Mouse (Mus musculus) thymus, adult 2 months (tissue): ENCODE results near the gene Brd3os. TPM values are rescaled to one million over a fixed set of nuclear protein-coding genes. Genes with fewer than 3 reads are reported as not detected.

ENCODE experiments used
- DNase-seq: peaks from one replicate; pipeline ENCODE4 v3.0.0; 2021
- H3K27ac ChIP-seq: fragments of 200-500 bp; 2 replicates; pipeline ENCODE4 v1.5.1; 2012; ENCODE audit warnings: low read length, control low read depth; ENCODE audit not compliant: control insufficient read depth, insufficient read depth
- H3K27me3 ChIP-seq: fragments of 200-500 bp; 2 replicates; pipeline ENCODE4 v1.6.1; 2012; ENCODE audit warnings: mild to moderate bottlenecking, low read length, moderate library complexity, mixed read lengths; ENCODE audit not compliant: control insufficient read depth, insufficient read depth
- H3K36me3 ChIP-seq: fragments of 200-500 bp; 2 replicates; pipeline ENCODE4 v1.6.1; 2012; ENCODE audit warnings: mild to moderate bottlenecking, low read length, moderate library complexity; ENCODE audit not compliant: control insufficient read depth, insufficient read depth
- H3K4me1 ChIP-seq: fragments of 200-500 bp; replicated peaks from 2 replicates; pipeline ENCODE4 v1.6.1; 2012; ENCODE audit warnings: low read length; ENCODE audit not compliant: control insufficient read depth, insufficient read depth
- H3K4me3 ChIP-seq: fragments of 200-500 bp; 2 replicates; pipeline ENCODE4 v1.5.1; 2012; ENCODE audit warnings: mild to moderate bottlenecking, low read length, control low read depth, moderate library complexity; ENCODE audit not compliant: control insufficient read depth, insufficient read depth
- CTCF ChIP-seq: fragments of 200-500 bp; IDR thresholded peaks from 2 replicates; pipeline ENCODE4 v1.5.1; 2012; ENCODE audit warnings: mild to moderate bottlenecking, control low read depth, low read length, moderate library complexity, borderline replicate concordance; ENCODE audit not compliant: control insufficient read depth, poor library complexity, insufficient read depth; ENCODE audit errors: extremely low read depth
- POLR2A ChIP-seq: fragments of 200-500 bp; IDR thresholded peaks from 2 replicates; pipeline ENCODE4 v1.6.1; 2012; ENCODE audit warnings: mild to moderate bottlenecking, low read length, control low read depth, moderate library complexity; ENCODE audit not compliant: control insufficient read depth, poor library complexity, insufficient read depth; ENCODE audit errors: extremely low read depth
- WGBS: fragments of 180-500 bp; shearing (Covaris S2); methylation state at CpG from one replicate; pipeline ENCODE4 v1.1.7; 2018; 5-methylcytosine and 5-hydroxymethylcytosine counted together
- polyA plus RNA-seq: library from polyadenylated mRNA; depleted of rRNA; stranded (reverse); fragments of >200 nt; gene quantifications from 2 replicates; pipeline ENCODE4 v1.2.3, GENCODE M21; 2012

Brd3os gene
- polyA plus RNA-seq, 1 experiment = 1.9 TPM

DNA sequence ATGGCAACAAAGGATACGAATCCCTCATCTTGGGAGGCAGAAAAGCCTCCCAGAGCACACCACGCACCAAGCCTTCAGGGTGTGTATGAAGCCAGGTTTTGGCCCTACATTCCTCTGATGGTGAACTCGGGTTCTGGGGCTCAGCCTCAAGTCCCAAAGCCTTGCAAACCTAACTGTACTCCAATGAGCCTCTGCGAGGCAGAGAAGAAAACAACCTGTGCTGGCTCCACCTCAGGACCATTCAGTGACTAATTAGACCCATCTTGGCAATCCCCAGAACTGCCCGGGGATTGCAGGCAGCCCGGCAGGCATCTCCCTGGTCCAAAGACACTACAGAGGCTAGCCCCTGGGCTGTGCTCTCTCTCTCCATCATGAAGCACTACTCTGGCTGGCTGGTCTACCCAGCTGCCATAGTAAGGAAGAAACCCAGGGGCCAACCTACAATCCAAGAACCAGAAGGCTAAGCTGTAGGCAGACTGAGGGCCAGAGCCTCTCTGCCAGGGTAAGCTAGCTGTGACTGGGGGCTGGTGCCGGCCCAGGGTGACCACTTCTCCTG is 29.8 kb upstream of the Brd3os start:
- 65% methylated on average over 7 of the region's 7 CpGs for WGBS
- no peak for DNase-seq
- Histone ChIP-seq H3K4me3 (no peak overlapping the region), H3K27me3 (no peaks in the 10 kb centered on the region), H3K4me1 (peaks cover 53% of the 10 kb centered on the region), H3K36me3 (no peaks in the 10 kb centered on the region), H3K27ac (peak overlapping the region; percentile 19; the same call in 1 of the 2 replicates)
- TF ChIP-seq CTCF (no peak), POLR2A (no peak)

DNA sequence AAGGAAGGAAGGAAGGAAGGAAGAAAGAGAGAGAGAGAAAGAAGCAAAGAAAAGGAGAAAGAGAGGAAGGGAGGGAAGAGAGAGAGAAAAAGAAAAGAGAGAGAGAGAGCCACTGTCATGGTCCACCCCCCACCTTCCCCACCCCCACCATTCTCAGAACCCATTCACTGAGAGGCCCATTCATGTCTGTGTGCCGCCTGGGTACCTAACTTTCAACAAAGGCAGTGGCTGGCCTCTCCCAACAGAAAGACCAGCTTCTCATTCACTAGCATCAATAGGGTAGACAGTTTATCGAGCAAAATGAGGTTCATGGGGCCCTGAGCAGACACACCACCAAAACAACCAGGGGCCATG is 28.6 kb upstream of the Brd3os start:
- no peak for DNase-seq
- WGBS = 84% methylated on average over 2 of the region's 2 CpGs
- Histone ChIP-seq H3K36me3 (no peaks in the 10 kb centered on the region), H3K4me1 (peaks cover 53% of the 10 kb centered on the region), H3K4me3 (no peak overlapping the region), H3K27me3 (no peaks in the 10 kb centered on the region), H3K27ac (no peak overlapping the region)
- TF ChIP-seq POLR2A (no peak), CTCF (no peak)

DNA sequence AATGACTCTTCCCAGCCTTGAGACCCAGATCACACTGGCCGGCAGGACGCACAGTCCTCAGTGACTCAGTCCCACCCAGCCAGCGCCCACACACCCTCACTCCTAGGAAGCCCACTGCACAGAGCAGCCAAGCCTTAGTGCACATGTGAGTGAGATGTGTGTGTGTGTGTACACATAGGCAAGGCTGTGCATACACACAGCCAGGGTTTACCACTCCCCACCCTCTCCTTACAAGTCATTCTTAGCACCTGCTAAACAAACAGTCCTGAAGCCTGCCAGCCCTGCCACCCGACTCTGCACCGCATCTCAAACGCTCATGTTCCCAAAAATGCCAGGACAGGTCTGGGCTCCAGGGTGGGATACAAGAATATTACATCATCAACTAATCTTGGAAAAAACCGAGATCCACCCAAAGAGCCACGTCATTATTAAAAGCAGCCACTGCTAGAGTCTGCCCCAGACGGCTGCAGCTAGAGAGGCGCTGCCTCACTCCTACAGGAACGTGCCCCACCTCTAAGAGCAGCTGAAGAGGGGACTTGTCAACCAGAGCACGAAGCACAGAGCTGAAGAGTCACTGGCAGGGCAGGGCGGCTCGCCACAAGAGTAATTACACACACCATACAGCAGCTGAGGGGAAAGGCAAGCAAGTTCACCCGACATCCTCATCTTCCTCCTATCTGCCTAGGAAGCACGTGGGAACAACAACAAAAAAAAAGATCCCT is 28.0 kb upstream of the Brd3os start:
- no peak for DNase-seq

DNA sequence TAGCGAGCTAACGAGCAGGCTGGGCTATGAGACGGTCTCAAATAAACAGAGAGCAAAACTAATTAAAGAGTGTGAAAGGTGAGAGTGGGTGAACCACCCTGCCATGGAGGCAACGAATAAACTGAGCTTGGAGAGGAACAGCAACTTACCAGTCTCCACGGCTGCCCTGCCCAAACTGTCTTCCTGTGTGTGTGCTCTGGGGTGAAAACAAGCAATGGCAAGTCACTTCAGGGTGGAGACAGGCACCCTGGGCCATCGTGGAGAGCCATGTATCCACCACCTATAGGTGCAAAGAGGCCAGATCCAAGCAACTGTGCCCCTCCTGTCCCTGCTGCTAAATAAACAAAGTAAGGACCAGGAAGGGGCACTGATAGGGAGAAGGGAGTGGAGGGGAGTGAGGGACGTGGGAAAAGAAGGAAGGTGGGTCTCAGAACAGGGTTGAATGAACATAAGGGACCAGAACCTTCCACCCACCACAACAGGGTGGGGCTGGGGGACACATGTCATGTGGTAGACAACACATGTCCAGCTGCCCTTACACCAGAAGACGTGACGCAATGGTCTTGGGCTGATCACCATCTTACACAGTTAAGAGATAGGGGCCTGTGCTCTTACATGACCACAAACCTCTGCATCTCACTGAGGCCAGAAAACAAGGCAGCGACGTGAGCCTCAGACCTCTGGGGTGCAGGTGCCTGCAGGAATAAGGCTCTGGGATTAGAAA is 26.9 kb upstream of the Brd3os start:
- 63% methylated on average over 11 of the region's 11 CpGs for WGBS
- no peak for DNase-seq

More for the DNA sequence above, 28.0 kb upstream of the Brd3os start:
- peaks cover 59% of the 10 kb centered on the region for H3K4me1 ChIP-seq
- no peaks in the 10 kb centered on the region for H3K27me3 ChIP-seq
- H3K27ac ChIP-seq = no peak overlapping the region
- WGBS = 44% methylated on average over 16 of the region's 16 CpGs
- no peak for TF ChIP-seq CTCF
- TF ChIP-seq POLR2A = no peak
- H3K36me3 ChIP-seq = no peaks in the 10 kb centered on the region
- no peak overlapping the region for H3K4me3 ChIP-seq

DNA sequence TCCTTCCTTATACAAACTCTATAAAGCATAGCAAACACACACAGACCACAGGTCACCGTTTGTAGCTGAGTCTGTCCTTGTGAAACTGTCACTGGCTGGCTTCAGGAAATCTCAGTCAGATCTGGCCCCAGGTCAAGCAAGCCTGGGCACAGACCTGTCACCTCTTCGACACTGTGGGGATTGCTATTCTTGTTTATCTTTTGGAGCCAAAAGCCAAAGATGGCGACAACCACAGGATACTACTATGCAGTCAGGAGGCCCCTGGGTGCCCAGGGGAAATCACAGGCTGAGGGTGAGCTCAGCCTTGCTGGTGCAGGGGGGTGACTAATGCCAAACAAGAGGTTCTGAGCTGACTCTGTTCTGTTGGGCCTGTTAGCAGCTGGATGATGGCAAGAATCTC is 25.7 kb upstream of the Brd3os start:
- WGBS = 46% methylated on average over 3 of the region's 3 CpGs
- Histone ChIP-seq H3K27ac (no peak overlapping the region; the same call in 1 of the 2 replicates), H3K4me1 (peaks cover 64% of the 10 kb centered on the region), H3K27me3 (no peaks in the 10 kb centered on the region), H3K36me3 (no peaks in the 10 kb centered on the region), H3K4me3 (no peak overlapping the region)
- TF ChIP-seq POLR2A (no peak), CTCF (no peak)
- no peak for DNase-seq

More for the DNA sequence above, 26.9 kb upstream of the Brd3os start:
- Histone ChIP-seq H3K4me1 (peaks cover 65% of the 10 kb centered on the region), H3K4me3 (no peak overlapping the region), H3K27ac (no peak overlapping the region), H3K27me3 (no peaks in the 10 kb centered on the region), H3K36me3 (no peaks in the 10 kb centered on the region)
- TF ChIP-seq POLR2A (0 out of 2 replicates have a peak, but pooled peaks have one; percentile 24), CTCF (no peak)

DNA sequence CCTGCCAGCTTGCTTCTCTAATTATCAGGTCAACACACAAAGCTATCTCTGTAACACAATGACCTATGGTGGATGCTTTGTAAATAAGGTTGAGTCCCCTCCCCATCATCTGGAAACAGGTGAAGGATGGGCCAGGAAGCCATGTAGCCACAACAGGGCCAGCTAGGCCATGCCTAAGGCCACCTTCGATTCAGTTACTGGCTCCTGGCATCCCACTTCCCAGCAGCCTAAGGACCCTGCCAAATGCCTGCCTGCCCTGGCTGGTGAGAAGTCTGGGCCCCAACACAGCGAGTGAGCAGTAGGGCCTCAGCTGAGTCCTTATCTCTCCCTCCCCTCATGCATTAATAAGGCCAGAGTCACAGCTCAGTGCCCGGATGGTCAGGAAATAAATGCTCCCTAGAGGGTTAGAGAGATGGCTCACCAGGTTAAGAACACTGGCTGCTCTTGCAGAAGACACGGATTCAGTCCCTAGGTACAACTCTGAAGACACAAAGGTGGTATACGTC is 24.4 kb upstream of the Brd3os start:
- Histone ChIP-seq H3K4me3 (no peak overlapping the region), H3K36me3 (no peaks in the 10 kb centered on the region), H3K27me3 (no peaks in the 10 kb centered on the region), H3K4me1 (peaks cover 56% of the 10 kb centered on the region), H3K27ac (no peak overlapping the region)
- WGBS = 89% methylated on average over 5 of the region's 5 CpGs
- no peak for TF ChIP-seq POLR2A
- no peak for TF ChIP-seq CTCF
- no peak for DNase-seq
